In the genomic region with DNA sequence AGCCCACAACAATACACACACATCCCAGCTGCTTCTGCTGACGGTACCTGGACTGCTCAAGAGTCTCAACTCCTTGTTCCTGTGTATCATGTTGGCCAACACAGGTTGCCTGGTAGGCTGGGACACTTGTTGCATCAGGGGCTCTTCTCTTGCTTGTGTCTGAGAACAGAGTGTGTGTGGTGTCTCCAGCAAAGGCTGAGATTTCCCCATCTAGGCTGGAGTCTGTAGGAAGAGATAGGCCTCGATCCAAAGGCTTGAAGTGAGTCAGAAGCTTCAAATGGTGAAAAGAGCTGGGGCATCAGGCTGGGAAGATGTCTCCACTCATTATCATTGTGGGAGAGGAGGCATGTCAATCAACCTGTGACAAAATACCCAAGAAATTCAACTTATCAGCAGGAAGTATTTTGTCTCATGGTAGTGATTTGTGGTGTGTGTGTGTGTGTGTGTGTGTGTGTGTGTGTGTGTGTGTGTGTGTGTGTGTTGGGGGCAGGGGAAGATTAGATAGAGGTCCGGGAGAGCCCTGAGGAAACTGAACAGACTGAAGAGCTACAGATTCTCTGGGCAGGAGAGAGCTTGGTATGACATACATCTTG, we compare ENCODE assay signal across 27 mouse cellular contexts. TPM values are rescaled to one million over a fixed set of nuclear protein-coding genes. Genes with fewer than 3 reads are reported as not detected.
DNase-seq lines count a peak whose midpoint lies in the region; ATAC-seq and TF ChIP-seq lines count a peak whose summit lies in the region.
"Had no signal": no experiment of that assay in that cellular context is flagged by ENCODE, and none has a peak within 500 bp of the region (broad histone marks: within the 10 kb centered on the region; RNA-seq: fewer than 3 reads in every experiment).

No protein-coding gene starts in this region.

- no peak for TF ChIP-seq POLR2A in MEL (IDR thresholded peaks at IDR 0.05; ENCODE audit: control insufficient read depth in 1 of 2, insufficient read depth in 1 of 2, low read depth in 1 of 2, low read length in 2 of 2, poor library complexity in 1 of 2)

- no peak for TF ChIP-seq RAD21 in MEL (IDR thresholded peaks at IDR 0.05; ENCODE audit: low read depth, low read length)

- H3K9ac ChIP-seq in midbrain, embryonic 11.5 days (ENCODE audit: low read length): no peak overlapping the region
- H3K9ac ChIP-seq in MEL (ENCODE audit: control insufficient read depth, low read depth, low read length, poor library complexity, severe bottlenecking): no peak overlapping the region
- H3K9ac ChIP-seq: embryonic facial prominence, embryonic 13.5 days; embryonic facial prominence, embryonic 15.5 days; forebrain, embryonic 12.5 days had no signal

- H3K4me3 ChIP-seq in midbrain, embryonic 11.5 days (ENCODE audit: low read depth, low read length): no peak overlapping the region
- H3K4me3 ChIP-seq in midbrain, embryonic 10.5 days: no peak overlapping the region
- no peak overlapping the region for H3K4me3 ChIP-seq in MEL (ENCODE audit: control insufficient read depth in 1 of 2, insufficient read depth in 1 of 2, low read depth in 2 of 2, low read length in 2 of 2)
- H3K4me3 ChIP-seq: embryonic facial prominence, embryonic 13.5 days; embryonic facial prominence, embryonic 15.5 days; erythroblast, embryonic 14.5 days; forebrain, embryonic 10.5 days; forebrain, embryonic 12.5 days had no signal

- no peak for TF ChIP-seq CTCF in MEL (IDR thresholded peaks at IDR 0.05 in 2 of 3, conservative IDR thresholded peaks at IDR 0.05 in 1 of 3; ENCODE audit: control insufficient read depth in 1 of 3, insufficient read depth in 1 of 3, low read depth in 2 of 3, low read length in 3 of 3, poor library complexity in 1 of 3, severe bottlenecking in 1 of 3)

- no peaks in the 10 kb centered on the region for H3K79me2 ChIP-seq in MEL (ENCODE audit: control insufficient read depth, insufficient read depth, low read length, poor library complexity)

- 82% methylated on average over 3 of the region's 3 CpGs for WGBS in midbrain, embryonic 11.5 days
- 90% methylated on average over 3 of the region's 3 CpGs for WGBS in midbrain, embryonic 10.5 days

- H3K4me2 ChIP-seq in midbrain, embryonic 11.5 days: no peak overlapping the region
- H3K4me2 ChIP-seq: embryonic facial prominence, embryonic 13.5 days; embryonic facial prominence, embryonic 15.5 days; forebrain, embryonic 12.5 days had no signal

- H3K4me1 ChIP-seq in midbrain, embryonic 11.5 days (ENCODE audit: control insufficient read depth, insufficient read depth, low read length): no peaks in the 10 kb centered on the region
- H3K4me1 ChIP-seq in midbrain, embryonic 10.5 days: no peaks in the 10 kb centered on the region
- no peaks in the 10 kb centered on the region for H3K4me1 ChIP-seq in MEL (ENCODE audit: control insufficient read depth in 1 of 2, insufficient read depth in 2 of 2, low read length in 2 of 2)
- H3K4me1 ChIP-seq: embryonic facial prominence, embryonic 13.5 days; embryonic facial prominence, embryonic 15.5 days; forebrain, embryonic 10.5 days; forebrain, embryonic 12.5 days had no signal

- DNase-seq in midbrain, embryonic 11.5 days (ENCODE audit: low spot score, missing footprints): peak; percentile 51
- no peak for DNase-seq in midbrain, embryonic 10.5 days (ENCODE audit: low spot score)
- DNase-seq in 416B (ENCODE audit: low read depth) (peak; percentile 28), MEL (ENCODE audit: low read depth, low spot score) (peak; percentile 71)
- peak; percentile 22 for DNase-seq in naive thymus-derived CD4-positive, alpha-beta T cell, adult 2 months (ENCODE audit: low read depth)
- no peak for DNase-seq in natural killer cell, adult 2 months (ENCODE audit: low spot score in 2 of 2)
- DNase-seq: adrenal gland, adult 2 months; adrenal gland, postnatal 10 days; adrenal gland, postnatal 25 days; B cell, adult 2 months; cerebellum, adult 11 months; cerebellum, adult 18-20 months; cerebellum, adult 8-10 months; cerebellum, adult 9-11 months; cerebellum, postnatal 14 days; cerebellum, postnatal 36 days; embryo, embryonic 11 days had no signal

- no peaks in the 10 kb centered on the region for H3K27me3 ChIP-seq in midbrain, embryonic 11.5 days (ENCODE audit: control insufficient read depth, insufficient read depth, low read length)
- no peaks in the 10 kb centered on the region for H3K27me3 ChIP-seq in midbrain, embryonic 10.5 days (ENCODE audit: low read depth, poor library complexity, severe bottlenecking)
- H3K27me3 ChIP-seq in MEL (ENCODE audit: control insufficient read depth in 1 of 2, insufficient read depth in 2 of 2, low read length in 2 of 2): no peaks in the 10 kb centered on the region
- H3K27me3 ChIP-seq: CH12.LX; embryonic facial prominence, embryonic 13.5 days; embryonic facial prominence, embryonic 15.5 days; forebrain, embryonic 12.5 days had no signal

- no peak overlapping the region for H3K27ac ChIP-seq in midbrain, embryonic 11.5 days (ENCODE audit: low read depth, low read length)
- H3K27ac ChIP-seq in midbrain, embryonic 10.5 days (replicated peaks): no peak overlapping the region
- no peak overlapping the region for H3K27ac ChIP-seq in MEL (ENCODE audit: control insufficient read depth, low read depth, low read length)
- H3K27ac ChIP-seq: embryonic facial prominence, embryonic 13.5 days; embryonic facial prominence, embryonic 15.5 days; forebrain, embryonic 10.5 days; forebrain, embryonic 12.5 days had no signal

- ATAC-seq in midbrain, embryonic 11.5 days (ENCODE audit: low FRiP score): no peak
- no peak for ATAC-seq in frontal cortex, adult (ENCODE audit: low TSS enrichment)
- ATAC-seq: forebrain, embryonic 14.5 days; forebrain, embryonic 16.5 days had no signal

- H3K36me3 ChIP-seq in midbrain, embryonic 11.5 days (ENCODE audit: control insufficient read depth, insufficient read depth, low read length): peaks cover 9% of the 10 kb centered on the region; the same call in 1 of the 2 replicates
- peaks cover 29% of the 10 kb centered on the region for H3K36me3 ChIP-seq in midbrain, embryonic 10.5 days
- peaks cover 0 to 5% of the 10 kb centered on the region in 2 experiments; a peak in 1 of 4 replicates for H3K36me3 ChIP-seq in MEL (ENCODE audit: control insufficient read depth in 1 of 2, insufficient read depth in 2 of 2, low read length in 2 of 2)

- TF ChIP-seq EP300 in MEL (IDR thresholded peaks at IDR 0.05; ENCODE audit: low read depth in 1 of 2, low read length in 2 of 2): peak; percentile 52 to 63; a peak in 3 of 4 replicates

- H3K9me3 ChIP-seq in midbrain, embryonic 11.5 days (ENCODE audit: control insufficient read depth, low read length): no peaks in the 10 kb centered on the region
- no peaks in the 10 kb centered on the region for H3K9me3 ChIP-seq in midbrain, embryonic 10.5 days (replicated peaks)
- no peaks in the 10 kb centered on the region for H3K9me3 ChIP-seq in MEL (replicated peaks; ENCODE audit: insufficient read depth, low read length)
- H3K9me3 ChIP-seq: embryonic facial prominence, embryonic 13.5 days; embryonic facial prominence, embryonic 15.5 days; forebrain, embryonic 10.5 days; forebrain, embryonic 12.5 days; G1E had no signal

TF ChIP-seq in MEL, 35 proteins besides CTCF, POLR2A, EP300 and RAD21 (continues in another document):
- TF ChIP-seq GATA1 (IDR thresholded peaks at IDR 0.05; ENCODE audit: low read depth, low read length) (peak; percentile 67), MAZ (IDR thresholded peaks at IDR 0.05; ENCODE audit: low read depth, low read length) (no peak), SIN3A (IDR thresholded peaks at IDR 0.05; ENCODE audit: low read length) (peak; percentile 50; the same call in 1 of the 2 replicates), TCF12 (IDR thresholded peaks at IDR 0.05; ENCODE audit: low read depth, low read length) (peak; percentile 85), ETS1 (IDR thresholded peaks at IDR 0.05; ENCODE audit: low read depth, low read length) (peak; percentile 63), ZMIZ1 (IDR thresholded peaks at IDR 0.05; ENCODE audit: low read depth, low read length) (no peak), MAX (IDR thresholded peaks at IDR 0.05; ENCODE audit: low read length) (peak; percentile 26; the same call in 1 of the 2 replicates), UBTF (IDR thresholded peaks at IDR 0.05; ENCODE audit: borderline replicate concordance, insufficient read depth, low read depth, low read length) (no peak), MYC (IDR thresholded peaks at IDR 0.05; ENCODE audit: low read depth, low read length) (0 out of 2 replicates have a peak, but pooled peaks have one; percentile 19), NRF1 (IDR thresholded peaks at IDR 0.05; ENCODE audit: insufficient read depth, low read depth, low read length, poor library complexity, severe bottlenecking) (no peak), MAFK (IDR thresholded peaks at IDR 0.05; ENCODE audit: borderline replicate concordance, low read depth, low read length) (peak; percentile 57; the same call in 1 of the 2 replicates), TAL1 (IDR thresholded peaks at IDR 0.05; ENCODE audit: low read length) (peak; percentile 55), GABPA (IDR thresholded peaks at IDR 0.05; ENCODE audit: low read depth, low read length) (no peak), POLR2AphosphoS5 (IDR thresholded peaks at IDR 0.05; ENCODE audit: borderline replicate concordance, low read depth, low read length) (no peak), BHLHE40 (IDR thresholded peaks at IDR 0.05; ENCODE audit: borderline replicate concordance, low read depth, low read length) (peak; percentile 37; the same call in 1 of the 2 replicates), ZKSCAN1 (IDR thresholded peaks at IDR 0.05; ENCODE audit: low read depth, low read length) (no peak), MXI1 (IDR thresholded peaks at IDR 0.05; ENCODE audit: low read depth, low read length) (peak; percentile 46; the same call in 1 of the 2 replicates), RCOR1 (IDR thresholded peaks at IDR 0.05; ENCODE audit: low read depth, low read length) (peak; percentile 99), USF1 (IDR thresholded peaks at IDR 0.05; ENCODE audit: low read depth, low read length) (no peak)

RNA-seq across cellular contexts. Expression of a gene that starts 13.2 kb away (rescaled TPM):
- 56.8 and 60.4 TPM in 2 replicates for polyA plus RNA-seq in midbrain, embryonic 11.5 days (2014; fragmentation: Nextera tagmentation; extraction: Ambion mirVana)
- polyA plus RNA-seq in midbrain, embryonic 10.5 days (2016; fragmentation: Nextera tagmentation; extraction: Ambion mirVana): 56.2 and 57.7 TPM in 2 replicates
- 66.9 and 90.6 TPM in 2 replicates for total RNA-seq in MEL (2012; rRNA removed)
- polyA plus RNA-seq in MEL (2012; ENCODE audit: insufficient read depth in 1 of 2, insufficient read length in 2 of 2, low read depth in 1 of 2, low replicate concordance in 2 of 2, missing spikeins in 1 of 2): 10 to 100 TPM in 1 of 2 experiments, not detected in 1; 66.1 TPM

RNA-seq across cellular contexts. Expression of a gene that starts 34.7 kb away (rescaled TPM):
- polyA plus RNA-seq in midbrain, embryonic 11.5 days (2014; fragmentation: Nextera tagmentation; extraction: Ambion mirVana): 0.23 TPM in 1 of 2 replicates, not detected in the other
- polyA plus RNA-seq in midbrain, embryonic 10.5 days (2016; fragmentation: Nextera tagmentation; extraction: Ambion mirVana): 0.02 and 0.16 TPM in 2 replicates
- 0.03 TPM in 1 of 2 replicates, not detected in the other for total RNA-seq in MEL (2012; rRNA removed)
- under 1 TPM in 1 of 2 experiments, not detected in 1; 0.03 TPM for polyA plus RNA-seq in MEL (2012; ENCODE audit: insufficient read depth in 1 of 2, insufficient read length in 2 of 2, low read depth in 1 of 2, low replicate concordance in 2 of 2, missing spikeins in 1 of 2)

Comparison
In these comparisons a context has a peak if more than half of its experiments do, and no peak if none do; other contexts are left out.
1. DNase-seq: peak in midbrain, embryonic 11.5 days (single experiment), 416B (single experiment), MEL (single experiment) and naive thymus-derived CD4-positive, alpha-beta T cell, adult 2 months (single experiment); none in midbrain, embryonic 10.5 days (single experiment) and natural killer cell, adult 2 months (0 of 2).